Mouse (Mus musculus): ENCODE measurements at regions not wholly inside any gene's neighbourhood (a gene's known extent, or its start where the extent isn't known, plus 50 kb on each side); places are given as distances from the start of the nearest gene placed in this dataset.

DNA sequence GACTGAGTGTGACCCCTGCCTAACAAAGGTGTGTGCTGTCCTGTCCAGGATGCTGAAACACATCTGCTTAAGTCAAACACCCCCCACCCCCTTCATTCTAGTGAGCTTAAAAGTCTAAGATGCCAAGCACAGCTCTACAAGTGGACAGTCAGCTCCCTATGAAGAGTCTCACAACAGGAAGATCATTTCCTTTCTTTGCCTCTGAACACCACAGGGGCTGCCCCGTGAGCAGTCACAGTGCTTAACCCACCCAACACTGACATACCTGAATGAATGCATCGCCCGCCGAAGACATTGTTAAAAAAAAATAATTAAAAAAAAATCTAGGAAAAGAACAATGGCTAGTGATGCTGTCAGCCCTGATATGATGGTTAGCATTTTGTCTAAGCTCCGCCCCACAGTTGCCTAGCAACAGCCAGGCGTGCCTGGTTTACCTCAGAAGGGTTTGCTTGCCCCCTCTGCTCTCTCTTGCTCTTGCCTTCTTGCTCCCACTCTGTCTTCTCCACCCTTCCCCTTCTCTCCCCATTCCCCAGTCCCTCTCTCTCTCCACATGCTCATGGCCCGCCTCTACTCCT is 187.7 kb downstream of the Ly86 start:
- DNase-seq = peak; percentile 53

- DNase-seq = no peak
Measured at GRCm38 (mm10) chr13:37533851-37534250, 188.8 kb downstream of the Ly86 start.

GRCm38 (mm10) chr13:37537330-37537729 is 192.3 kb downstream of the Ly86 start:
- DNase-seq = no peak

DNA sequence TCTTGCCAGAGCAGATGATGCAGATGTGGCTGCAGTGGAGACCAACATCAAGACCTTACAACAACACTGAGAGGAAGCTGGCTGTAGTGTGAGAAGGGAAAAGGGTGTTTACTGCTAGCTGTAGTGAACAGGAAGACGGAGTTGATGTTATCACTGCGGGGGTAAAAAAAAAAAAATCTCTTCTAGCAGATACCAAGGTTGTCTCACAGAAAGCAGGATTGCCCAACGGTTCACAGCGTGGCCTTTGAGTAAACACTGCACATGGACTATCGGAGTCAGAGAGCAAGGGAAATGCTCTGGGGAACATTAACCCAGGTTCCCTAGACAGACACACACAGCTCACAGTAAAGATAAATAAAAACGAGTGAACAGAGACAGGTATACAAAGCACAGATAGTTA is 192.8 kb downstream of the Ly86 start:
- peak; percentile 54 for DNase-seq

- no peak for DNase-seq
Measured at GRCm38 (mm10) chr13:37540980-37541531, 196.0 kb downstream of the Ly86 start.

DNA sequence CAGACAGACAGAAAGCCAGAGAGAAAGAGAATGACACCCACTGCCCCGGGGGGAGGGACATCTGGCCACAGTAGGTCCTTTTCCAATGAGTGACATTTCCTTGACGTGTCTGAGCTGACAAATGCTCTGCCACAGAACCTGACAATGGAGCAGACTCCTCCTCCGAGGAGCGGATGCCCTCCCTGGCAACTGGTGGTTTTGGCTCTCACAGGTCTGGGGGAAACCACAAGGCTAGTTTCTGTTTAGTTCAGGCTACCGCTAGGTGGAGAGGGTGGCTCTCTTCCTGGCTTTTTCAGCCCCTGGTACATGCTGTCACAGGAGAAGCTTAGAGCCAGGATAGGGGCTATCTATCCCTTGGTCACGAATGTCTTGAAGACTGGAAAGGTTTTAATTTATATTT is 196.7 kb downstream of the Ly86 start:
- DNase-seq = peak; percentile 87

GRCm38 (mm10) chr13:37542744-37543196 is 197.8 kb downstream of the Ly86 start:
- no peak for DNase-seq

GRCm38 (mm10) chr13:37543788-37544187 is 198.8 kb downstream of the Ly86 start:
- DNase-seq = no peak

DNA sequence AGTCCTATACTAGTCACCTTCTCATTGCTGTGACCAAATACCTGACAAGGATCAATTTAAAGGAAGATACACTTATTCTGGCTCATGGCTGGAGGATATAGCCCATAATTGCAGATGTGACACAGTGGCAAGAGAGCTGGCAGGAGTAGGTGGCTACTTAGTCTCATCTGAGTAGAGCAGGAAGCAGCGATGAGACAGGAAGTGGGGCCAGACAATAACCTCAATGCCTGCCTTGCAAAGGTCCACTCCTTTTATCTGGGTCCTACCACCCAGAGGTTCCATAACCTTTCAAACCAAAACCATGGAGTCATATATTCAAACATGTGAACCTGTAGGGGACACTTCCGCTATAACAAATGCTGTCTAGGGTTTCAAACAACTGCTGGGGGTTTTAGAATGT is 199.7 kb downstream of the Ly86 start:
- DNase-seq = no peak

GRCm38 (mm10) chr13:37546556-37546955 is 201.5 kb downstream of the Ly86 start:
- DNase-seq = no peak

GRCm38 (mm10) chr13:37550584-37550983 is 205.6 kb downstream of the Ly86 start:
- no peak for DNase-seq

DNA sequence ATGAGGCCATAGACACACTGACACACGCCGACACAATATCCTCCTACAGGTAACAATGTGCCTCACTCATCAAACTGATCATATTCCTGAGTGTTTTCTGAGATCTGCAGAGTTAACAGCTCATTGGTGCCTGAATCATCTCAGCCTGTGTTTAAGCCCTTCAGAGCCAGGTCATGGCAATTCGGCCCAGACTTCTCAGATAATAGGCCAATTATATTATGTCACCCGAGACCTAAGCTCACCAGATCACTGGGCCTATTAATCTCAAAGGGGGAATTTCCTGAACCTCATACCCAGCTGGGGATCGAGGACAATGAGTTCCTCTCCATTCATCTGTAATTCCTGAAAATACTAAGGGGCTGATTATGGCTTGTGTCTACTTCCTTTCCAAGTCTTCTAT is 208.4 kb downstream of the Ly86 start:
- DNase-seq = no peak

- no peak for DNase-seq
Measured at GRCm38 (mm10) chr13:37557183-37557582, 212.2 kb downstream of the Ly86 start.

DNA sequence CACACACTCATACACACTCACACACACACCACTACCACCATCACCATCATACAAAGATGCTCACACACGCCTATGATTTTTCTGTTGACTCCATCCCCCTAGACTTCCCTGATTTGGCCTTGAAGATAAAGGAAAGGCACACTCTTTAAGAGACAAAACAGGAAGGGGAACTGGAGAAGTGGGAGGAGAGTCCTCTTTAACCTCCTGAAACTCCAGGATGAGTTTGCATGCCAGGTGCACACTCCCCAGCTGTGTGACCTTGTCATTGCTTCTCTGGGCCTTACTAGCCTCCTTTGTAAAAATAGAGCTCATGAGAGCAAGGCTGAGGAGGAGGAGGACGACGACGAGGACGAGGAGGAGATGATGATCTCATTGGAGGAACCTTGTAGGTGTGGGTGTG is 212.8 kb downstream of the Ly86 start:
- DNase-seq = no peak

GRCm38 (mm10) chr13:37559056-37559455 is 214.0 kb downstream of the Ly86 start:
- peak; percentile 66 for DNase-seq

- peak; percentile 49 for DNase-seq
Measured at GRCm38 (mm10) chr13:37559706-37560313, 214.8 kb downstream of the Ly86 start.

DNA sequence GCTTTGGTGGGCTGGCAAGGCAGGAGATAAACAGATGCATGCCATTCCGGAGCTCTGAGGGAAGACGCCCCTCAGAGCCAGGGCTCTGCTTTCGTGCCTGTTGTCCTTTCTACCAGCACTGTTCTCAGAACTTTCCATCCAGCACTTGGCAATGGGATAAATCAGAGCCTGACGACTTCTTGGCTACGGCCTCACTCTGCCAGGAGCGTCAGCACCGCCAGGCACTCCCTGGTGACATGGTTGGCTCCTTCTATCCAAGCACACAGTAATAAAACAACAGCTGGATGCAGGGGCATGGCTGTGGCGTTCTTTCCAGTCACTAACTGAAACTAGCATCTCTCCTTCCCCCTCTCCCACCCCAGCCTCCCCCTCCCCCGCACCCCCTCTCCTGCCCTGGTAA is 215.4 kb downstream of the Ly86 start:
- DNase-seq = no peak

- no peak for DNase-seq
Measured at GRCm38 (mm10) chr13:37560800-37561199, 215.8 kb downstream of the Ly86 start.

DNA sequence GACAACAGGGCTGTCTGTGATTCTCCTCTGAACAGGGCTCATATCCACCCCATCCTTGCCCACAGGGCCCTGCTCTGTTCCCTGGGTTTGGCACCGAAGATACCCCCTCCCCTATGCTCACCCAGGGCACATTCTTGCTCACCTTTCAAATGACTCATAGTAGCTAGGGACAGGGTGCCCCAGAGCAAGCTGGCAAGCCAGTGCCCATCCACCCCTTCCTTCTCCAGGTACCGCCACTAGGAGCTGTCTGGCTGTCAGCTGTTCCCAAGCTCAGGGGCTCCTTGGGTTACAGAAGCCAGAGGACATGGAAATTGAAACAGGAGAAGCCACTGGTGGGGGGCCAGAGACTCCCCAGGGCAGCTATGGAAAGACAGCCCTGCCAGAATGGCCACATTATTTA is 216.4 kb downstream of the Ly86 start:
- no peak for DNase-seq

DNA sequence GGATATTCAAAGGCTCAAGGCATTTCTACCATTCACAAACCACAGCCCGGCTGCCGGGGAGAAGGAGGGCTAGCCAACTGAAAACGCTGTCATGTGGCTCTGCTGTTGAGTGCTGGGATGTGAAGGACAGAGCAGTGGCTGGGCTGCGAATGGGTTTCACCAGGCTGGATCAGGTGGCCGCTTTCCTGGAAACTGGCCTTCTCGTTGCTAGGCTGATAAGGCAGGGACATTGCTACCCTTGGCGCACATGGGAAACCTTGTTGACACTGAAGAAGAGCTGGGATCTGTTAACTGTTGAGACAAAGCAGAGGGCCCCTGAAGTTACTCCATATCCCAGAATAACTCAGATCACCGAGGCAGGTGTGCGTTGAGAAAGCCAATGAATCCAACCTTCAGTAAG is 216.1 kb upstream of the Rreb1 start:
- DNase-seq = no peak

DNA sequence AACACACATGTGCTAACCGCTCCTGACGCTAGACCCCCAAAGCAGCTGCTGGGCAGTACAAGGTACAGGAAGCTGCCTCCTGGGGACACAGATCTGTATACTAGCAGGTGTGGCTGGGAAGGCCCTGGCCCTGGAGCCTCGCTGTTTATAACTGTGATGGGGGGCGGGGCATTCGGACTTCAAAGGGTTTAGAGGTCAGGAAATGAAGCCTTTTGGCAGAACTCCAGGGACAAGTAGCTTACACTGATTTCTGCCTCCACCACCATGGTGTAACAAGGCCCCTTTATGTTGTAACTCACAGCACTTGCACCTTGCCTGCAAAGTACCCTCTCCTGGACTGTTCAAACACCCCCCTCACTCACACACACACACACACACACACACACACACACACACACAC is 215.5 kb upstream of the Rreb1 start:
- DNase-seq = peak; percentile 58

- no peak for DNase-seq
Measured at GRCm38 (mm10) chr13:37569051-37569450, 209.1 kb upstream of the Rreb1 start.

GRCm38 (mm10) chr13:37569486-37569885 is 208.7 kb upstream of the Rreb1 start:
- DNase-seq = no peak

GRCm38 (mm10) chr13:37572983-37573382 is 205.2 kb upstream of the Rreb1 start:
- DNase-seq = no peak

- DNase-seq = no peak
Measured at GRCm38 (mm10) chr13:37579231-37579630, 199.0 kb upstream of the Rreb1 start.
